Mouse (Mus musculus) CH12.LX (cell line): Measurements from ENCODE around the gene Zfp36l1. TPM values are rescaled to one million over a fixed set of nuclear protein-coding genes. Genes with fewer than 3 reads are reported as not detected.

Source experiments
- DNase-seq: peaks from one replicate; pipeline ENCODE4 v3.0.0-alpha.2; 2013; ENCODE audit errors: extremely low read depth
- H3K27ac ChIP-seq: 2 replicates; pipeline ENCODE4 v1.5.1; 2012; ENCODE audit warnings: low read depth, mild to moderate bottlenecking, control low read depth, moderate library complexity; ENCODE audit not compliant: insufficient read depth
- H3K27me3 ChIP-seq: replicated peaks from 2 replicates; pipeline ENCODE3; 2012; ENCODE audit warnings: inconsistent platforms
- H3K36me3 ChIP-seq, 2 experiments: replicated peaks in 1 of 2; 2 replicates each; pipeline versions ENCODE3 to v1.6.1; 2012; ENCODE audit warnings: inconsistent platforms in 1 of 2, low read length in 1 of 2, mild to moderate bottlenecking in 1 of 2, mixed read lengths in 1 of 2, moderate library complexity in 1 of 2; ENCODE audit not compliant: control insufficient read depth in 1 of 2, insufficient read depth in 1 of 2
- H3K4me1 ChIP-seq, 2 experiments: 2 replicates each; pipeline ENCODE4 v1.6.1; 2012; ENCODE audit warnings: inconsistent platforms in 1 of 2, moderate library complexity in 1 of 2; ENCODE audit not compliant: insufficient read depth in 2 of 2, control insufficient read depth in 1 of 2
- H3K4me2 ChIP-seq: 2 replicates; pipeline ENCODE4 v1.6.1; 2012; ENCODE audit warnings: low read depth, mild to moderate bottlenecking, control low read depth; ENCODE audit not compliant: poor library complexity, insufficient read depth, severe bottlenecking
- H3K4me3 ChIP-seq, 3 experiments: fragments of 150-350 bp in 1 of 3; sonication (generic) in 1 of 3; replicated peaks in 1 of 3; 2 replicates each; pipeline versions ENCODE3 to v1.5.1; 2011 to 2012; ENCODE audit warnings: low read depth in 2 of 3, low read length in 2 of 3, mild to moderate bottlenecking in 2 of 3, moderate library complexity in 2 of 3, control low read depth in 1 of 3, improper control_type of control experiment in 1 of 3, inconsistent platforms in 1 of 3, mixed read lengths in 1 of 3; ENCODE audit not compliant: poor library complexity in 1 of 3
- H3K79me2 ChIP-seq: replicated peaks from 2 replicates; pipeline ENCODE4 v1.6.1; 2012; ENCODE audit warnings: mild to moderate bottlenecking, moderate library complexity; ENCODE audit not compliant: control insufficient read depth, poor library complexity, insufficient read depth, severe bottlenecking; ENCODE audit errors: extremely low read depth
- H3K9ac ChIP-seq: 2 replicates; pipeline ENCODE4 v1.6.1; 2012; ENCODE audit warnings: low read depth, mild to moderate bottlenecking, control low read depth, moderate library complexity; ENCODE audit not compliant: insufficient read depth
- H3K9me3 ChIP-seq: replicated peaks from 2 replicates; pipeline ENCODE3; 2012; ENCODE audit warnings: low read length, inconsistent platforms, mixed read lengths
- CHD2 ChIP-seq: IDR thresholded peaks from 2 replicates; pipeline ENCODE4 v1.6.1; 2011; ENCODE audit warnings: low read length, improper control_type of control experiment
- ELF1 ChIP-seq: IDR thresholded peaks from 2 replicates; pipeline ENCODE4 v1.6.1; 2014; ENCODE audit warnings: low read depth, mild to moderate bottlenecking, inconsistent platforms, low read length, improper control_type of control experiment
- GABPA ChIP-seq: IDR thresholded peaks from 2 replicates; pipeline ENCODE4 v1.6.1; 2012; ENCODE audit warnings: low read depth, low read length, improper control_type of control experiment, inconsistent platforms; ENCODE audit not compliant: insufficient replicate concordance
- JUN ChIP-seq: IDR thresholded peaks from 2 replicates; pipeline ENCODE4 v1.6.1; 2011; ENCODE audit warnings: low read depth, mild to moderate bottlenecking, low read length, improper control_type of control experiment, moderate library complexity; ENCODE audit not compliant: insufficient read depth
- KAT2A ChIP-seq: IDR thresholded peaks from 2 replicates; pipeline ENCODE4 v1.6.1; 2012; ENCODE audit warnings: low read length, improper control_type of control experiment, inconsistent platforms; ENCODE audit not compliant: insufficient replicate concordance
- MAFK ChIP-seq: IDR thresholded peaks from 2 replicates; pipeline ENCODE4 v1.6.1; 2011; ENCODE audit warnings: low read length, improper control_type of control experiment; ENCODE audit not compliant: insufficient replicate concordance
- MAZ ChIP-seq: IDR thresholded peaks from 2 replicates; pipeline ENCODE4 v1.6.1; 2012; ENCODE audit warnings: low read depth, mild to moderate bottlenecking, inconsistent platforms, low read length, improper control_type of control experiment, moderate library complexity
- MXI1 ChIP-seq: IDR thresholded peaks from 2 replicates; pipeline ENCODE4 v1.6.1; 2011; ENCODE audit warnings: mild to moderate bottlenecking, low read depth, low read length, improper control_type of control experiment
- MYC ChIP-seq: IDR thresholded peaks from 2 replicates; pipeline ENCODE4 v1.6.1; 2011; ENCODE audit warnings: low read depth, mild to moderate bottlenecking, improper control_type of control experiment, low read length
- NELFE ChIP-seq: IDR thresholded peaks from 2 replicates; pipeline ENCODE4 v1.6.1; 2011; ENCODE audit warnings: low read depth, low read length, improper control_type of control experiment
- POLR2A ChIP-seq: IDR thresholded peaks from 2 replicates; pipeline ENCODE4 v1.6.1; 2011; ENCODE audit warnings: low read depth, mild to moderate bottlenecking, improper control_type of control experiment, low read length
- RCOR1 ChIP-seq: conservative IDR thresholded peaks from 2 replicates; pipeline ENCODE4 v1.6.1; 2012; ENCODE audit warnings: low read depth, mild to moderate bottlenecking, inconsistent platforms, low read length, improper control_type of control experiment
- SIN3A ChIP-seq: IDR thresholded peaks from 2 replicates; pipeline ENCODE4 v1.6.1; 2012; ENCODE audit warnings: low read length, improper control_type of control experiment, inconsistent platforms
- SMC3 ChIP-seq: IDR thresholded peaks from 2 replicates; pipeline ENCODE4 v1.6.1; 2011; ENCODE audit warnings: low read depth, low read length, improper control_type of control experiment
- TBP ChIP-seq: conservative IDR thresholded peaks from 2 replicates; pipeline ENCODE4 v1.6.1; 2011; ENCODE audit warnings: low read depth, low read length, improper control_type of control experiment
- TCF12 ChIP-seq: IDR thresholded peaks from 2 replicates; pipeline ENCODE4 v1.6.1; 2014; ENCODE audit warnings: low read depth, mild to moderate bottlenecking, inconsistent platforms, low read length, improper control_type of control experiment
- UBTF ChIP-seq: IDR thresholded peaks from 2 replicates; pipeline ENCODE4 v1.6.1; 2012; ENCODE audit warnings: low read depth, mild to moderate bottlenecking, inconsistent platforms, low read length, improper control_type of control experiment, moderate library complexity
- ZC3H11A ChIP-seq: IDR thresholded peaks from 2 replicates; pipeline ENCODE4 v1.6.1; 2012; ENCODE audit warnings: low read depth, mild to moderate bottlenecking, inconsistent platforms, low read length, improper control_type of control experiment
- ZMIZ1 ChIP-seq: IDR thresholded peaks from 2 replicates; pipeline ENCODE4 v1.6.1; 2012; ENCODE audit warnings: low read depth, mild to moderate bottlenecking, inconsistent platforms, low read length, improper control_type of control experiment
- dilution Hi-C: fragments of 300-500 bp; cut with MboI; formaldehyde crosslinking; loops from 2 replicates; pipeline ENCODE4 v1.14.3; 2020; ENCODE audit warnings: low sequenced_read_pairs; ENCODE audit not compliant: extremely low pct_unique_long_range_greater_than_20kb, extremely low pct_ligation_motif_present
- in situ Hi-C: fragments of 300-500 bp; cut with MboI; formaldehyde crosslinking; loops from 3 replicates; pipeline ENCODE4 v1.14.3; 2019; ENCODE audit warnings: low sequenced_read_pairs, low pct_ligation_motif_present, low pct_unique_long_range_greater_than_20kb, mixed read lengths
- polyA plus RNA-seq: library from polyadenylated mRNA; unstranded; fragments of >175 nt; gene quantifications from 2 replicates; pipeline ENCODE4 v1.2.1, GENCODE M21; 2012; ENCODE audit warnings: low read depth; ENCODE audit not compliant: insufficient read length
- total RNA-seq, 2 experiments: library from RNA; depleted of rRNA; stranded (reverse); fragments of 300-350 nt in 1 of 2; fragments of >200 nt in 1 of 2; gene quantifications; 2 replicates each; pipeline ENCODE4 v1.2.3; 2012 to 2014

Gene Zfp36l1
- total and polyA plus RNA-seq, 3 experiments: 32.7 to 192 (median 50.7) TPM

DNA sequence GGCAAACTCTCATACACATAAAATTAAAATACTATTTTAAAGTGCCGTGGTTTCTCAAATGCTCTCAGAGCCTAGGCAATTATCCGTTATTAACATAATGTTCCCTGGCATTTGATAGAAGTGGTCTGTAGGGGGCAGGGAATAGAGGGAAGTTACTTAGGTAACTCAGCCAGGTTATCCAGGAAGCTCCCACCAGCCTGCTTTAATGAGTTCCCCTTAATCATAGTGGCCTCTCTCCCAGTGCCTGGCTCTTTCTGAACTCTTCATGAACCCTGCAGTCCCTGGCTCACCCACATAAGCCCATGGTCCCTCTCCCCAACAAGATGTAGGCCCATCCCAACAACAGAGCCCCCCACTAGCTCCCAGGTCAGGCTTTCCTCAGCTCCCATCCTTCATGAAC, 31.4 kb downstream of the Zfp36l1 start:
- Histone ChIP-seq H3K4me3 (no peak overlapping the region), H3K4me1 (peaks cover 9 to 51% of the 10 kb centered on the region in 2 experiments), H3K27me3 (no peaks in the 10 kb centered on the region), H3K9me3 (no peaks in the 10 kb centered on the region), H3K36me3 (peaks cover 0 to 2% of the 10 kb centered on the region in 2 experiments), H3K27ac (no peak overlapping the region), H3K79me2 (no peaks in the 10 kb centered on the region), H3K4me2 (no peak overlapping the region), H3K9ac (no peak overlapping the region)
- DNase-seq: no peak
- no peak for TF ChIP-seq POLR2A
- TF ChIP-seq TBP: no peak
- no peak for TF ChIP-seq KAT2A
- TF ChIP-seq MAFK: no peak
- TF ChIP-seq ELF1: no peak
- TF ChIP-seq SIN3A: no peak
- no peak for TF ChIP-seq TCF12
- TF ChIP-seq CHD2: no peak
- no peak for TF ChIP-seq UBTF
- no peak for TF ChIP-seq MAZ
- TF ChIP-seq RCOR1: no peak
- TF ChIP-seq JUN: no peak
- no peak for TF ChIP-seq GABPA
- no peak for TF ChIP-seq MYC
- no peak for TF ChIP-seq ZC3H11A
- TF ChIP-seq ZMIZ1: no peak
- dilution Hi-C loops (no loop called here), in situ Hi-C loops (no loop called here)

DNA sequence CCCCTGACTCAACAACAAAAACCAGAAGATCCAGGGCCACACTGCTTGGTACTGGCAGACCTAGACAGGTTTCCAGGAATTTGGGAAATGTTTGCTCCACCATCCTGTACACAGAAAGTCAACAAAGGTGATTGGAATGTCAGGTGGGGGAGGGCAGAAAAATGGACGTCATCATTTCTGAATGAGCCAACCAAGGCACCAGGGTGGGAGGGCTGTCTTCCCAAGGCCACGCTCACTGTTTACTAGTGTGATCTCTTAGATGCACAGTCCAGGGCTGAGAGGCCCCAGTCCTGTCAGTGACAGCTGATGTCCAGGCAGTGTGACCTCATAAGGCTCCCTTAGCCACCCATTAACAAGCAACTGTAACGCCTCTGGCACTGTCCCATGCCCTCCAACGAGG, 32.9 kb downstream of the Zfp36l1 start:
- Histone ChIP-seq H3K4me3 (no peak overlapping the region), H3K27me3 (no peaks in the 10 kb centered on the region), H3K36me3 (peaks cover 0 to 3% of the 10 kb centered on the region in 2 experiments), H3K9ac (no peak overlapping the region), H3K9me3 (no peaks in the 10 kb centered on the region), H3K4me2 (no peak overlapping the region), H3K4me1 (peaks cover 9 to 48% of the 10 kb centered on the region in 2 experiments), H3K27ac (no peak overlapping the region), H3K79me2 (no peaks in the 10 kb centered on the region)
- in situ Hi-C loops (no loop called here), dilution Hi-C loops (no loop called here)
- TF ChIP-seq SMC3 (no peak), NELFE (no peak), MXI1 (no peak)
- no peak for DNase-seq
